Mouse (Mus musculus) kidney, postnatal 10 days (tissue): ENCODE results near the gene Ubap2l.

ENCODE experiments used
- DNase-seq: peaks from one replicate; pipeline ENCODE4 v3.0.0; 2021; ENCODE audit warnings: mixed read lengths

The Ubap2l gene

GRCm38 (mm10) chr3:90065553-90065952, 13.1 kb upstream of the Ubap2l start:
- peak; percentile 69 for DNase-seq

GRCm38 (mm10) chr3:90064383-90064782, 12.0 kb upstream of the Ubap2l start:
- DNase-seq, result no peak

GRCm38 (mm10) chr3:90062539-90062938, 10.1 kb upstream of the Ubap2l start:
- no peak for DNase-seq

- DNase-seq, result no peak
Measured at GRCm38 (mm10) chr3:90061549-90061948, 9.1 kb upstream of the Ubap2l start.

- DNase-seq, result peak; percentile 79
Measured at GRCm38 (mm10) chr3:90051441-90052350, 732 bp downstream of the Ubap2l start, which contains the start of gene 4933434E20Rik. Gene 4933434E20Rik, plus strand, starts transcription at chr3:90051636.

GRCm38 (mm10) chr3:90049691-90050090, 2.7 kb downstream of the Ubap2l start:
- no peak for DNase-seq

- no peak for DNase-seq
Measured at GRCm38 (mm10) chr3:90036263-90036662, 16.2 kb downstream of the Ubap2l start.

- no peak for DNase-seq
Measured at GRCm38 (mm10) chr3:90034653-90035052, 17.8 kb downstream of the Ubap2l start.

- no peak for DNase-seq
Measured at GRCm38 (mm10) chr3:90016626-90017025, 35.8 kb downstream of the Ubap2l start.

GRCm38 (mm10) chr3:90010291-90010690, 42.1 kb downstream of the Ubap2l start:
- DNase-seq, result no peak

GRCm38 (mm10) chr3:90004091-90004796, 48.2 kb downstream of the Ubap2l start:
- no peak for DNase-seq

GRCm38 (mm10) chr3:89999830-90000229, 52.6 kb downstream of the Ubap2l start:
- DNase-seq, result no peak

GRCm38 (mm10) chr3:89999090-89999489, 53.3 kb downstream of the Ubap2l start:
- peak; percentile 18 for DNase-seq

- DNase-seq, result peak; percentile 96
Measured at GRCm38 (mm10) chr3:89998612-89999054, 53.8 kb downstream of the Ubap2l start, which contains the start of gene Hax1. Gene Hax1, minus strand, starts transcription at chr3:89998780.

- peak; percentile 53 for DNase-seq
Measured at GRCm38 (mm10) chr3:89997791-89998495, 54.5 kb downstream of the Ubap2l start.

- DNase-seq, result no peak
Measured at GRCm38 (mm10) chr3:89994807-89995515, 57.5 kb downstream of the Ubap2l start.

- DNase-seq, result no peak
Measured at GRCm38 (mm10) chr3:89987822-89988221, 64.6 kb downstream of the Ubap2l start.

- no peak for DNase-seq
Measured at GRCm38 (mm10) chr3:89987211-89987610, 65.2 kb downstream of the Ubap2l start.

- DNase-seq, result no peak
Measured at GRCm38 (mm10) chr3:89982426-89982825, 70.0 kb downstream of the Ubap2l start.

GRCm38 (mm10) chr3:89976859-89977258, 75.6 kb downstream of the Ubap2l start:
- DNase-seq, result no peak

GRCm38 (mm10) chr3:89968509-89968908, 83.9 kb downstream of the Ubap2l start:
- DNase-seq, result no peak

GRCm38 (mm10) chr3:89966946-89967345, 85.5 kb downstream of the Ubap2l start:
- DNase-seq, result peak; percentile 35
